Mouse (Mus musculus): ENCODE measurements around the gene Nectin4. TPM values are rescaled to one million over a fixed set of nuclear protein-coding genes. Genes with fewer than 3 reads are reported as not detected.

The Nectin4 gene
- total and polyA plus RNA-seq, 3 experiments, result 0.30 to 2.7 (median 0.49) TPM

DNA sequence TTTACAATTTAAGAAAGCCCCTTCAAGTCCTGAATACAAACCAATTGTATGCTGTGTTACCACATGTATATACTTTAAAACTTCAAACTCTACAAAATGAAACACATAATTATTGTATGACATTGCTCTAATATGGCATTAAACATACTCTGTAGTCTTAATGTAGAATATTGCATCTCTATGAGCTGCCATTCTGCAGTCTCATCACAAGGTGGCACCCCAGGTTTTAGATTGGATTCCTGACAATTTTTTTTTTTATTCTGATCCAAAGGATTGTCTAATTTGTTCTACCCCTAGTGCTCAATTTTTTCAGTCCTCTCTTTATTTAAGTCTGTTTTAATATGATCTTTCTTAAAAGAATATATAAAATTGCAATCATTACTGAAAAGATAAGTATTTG lies 48.5 kb upstream of the Nectin4 start:
- H3K4me2 ChIP-seq (ENCODE audit: insufficient read depth, low read depth, poor library complexity, severe bottlenecking), result no peak overlapping the region
- H3K79me2 ChIP-seq (replicated peaks; ENCODE audit: control insufficient read depth, extremely low read depth, insufficient read depth, poor library complexity, severe bottlenecking), result peaks cover 7% of the 10 kb centered on the region
- no peak for DNase-seq (ENCODE audit: extremely low read depth)
- in situ Hi-C loops (cut with MboI; ENCODE audit: low pct_ligation_motif_present, low pct_unique_long_range_greater_than_20kb, low sequenced_read_pairs), result no loop called here
- peaks cover 3 to 23% of the 10 kb centered on the region in 2 experiments; a peak in 3 of 4 replicates for H3K4me1 ChIP-seq (ENCODE audit: control insufficient read depth in 1 of 2, insufficient read depth in 2 of 2)
- dilution Hi-C loops (cut with MboI; ENCODE audit: extremely low pct_ligation_motif_present, extremely low pct_unique_long_range_greater_than_20kb, low sequenced_read_pairs), result no loop called here
- no peaks in the 10 kb centered on the region for H3K9me3 ChIP-seq (replicated peaks; ENCODE audit: low read length)
- no peak overlapping the region for H3K27ac ChIP-seq (ENCODE audit: insufficient read depth, low read depth)
- H3K27me3 ChIP-seq (replicated peaks), result no peaks in the 10 kb centered on the region
- H3K36me3 ChIP-seq (replicated peaks in 1 of 2; ENCODE audit: control insufficient read depth in 1 of 2, insufficient read depth in 1 of 2, low read length in 1 of 2), result peaks cover 2 to 24% of the 10 kb centered on the region in 2 experiments
- H3K4me3 ChIP-seq (replicated peaks in 1 of 3; ENCODE audit: low read depth in 2 of 3, low read length in 2 of 3, poor library complexity in 1 of 3), result no peak overlapping the region
- TF ChIP-seq ZNF384 (IDR thresholded peaks at IDR 0.05; ENCODE audit: low read depth, low read length) (peak; percentile 99), MXI1 (IDR thresholded peaks at IDR 0.05; ENCODE audit: low read depth, low read length) (no peak), USF1 (IDR thresholded peaks at IDR 0.05; ENCODE audit: low read depth, low read length) (no peak), MAFK (IDR thresholded peaks at IDR 0.05; ENCODE audit: insufficient replicate concordance, low read length) (no peak), TCF12 (IDR thresholded peaks at IDR 0.05; ENCODE audit: low read depth, low read length) (no peak), ZMIZ1 (IDR thresholded peaks at IDR 0.05; ENCODE audit: low read depth, low read length) (no peak), CTCF (conservative IDR thresholded peaks at IDR 0.05 in 1 of 2, IDR thresholded peaks at IDR 0.05 in 1 of 2; ENCODE audit: low read depth in 2 of 2, low read length in 2 of 2) (peak in 1 of 2 experiments; percentile 93; a peak in 3 of 4 replicates), RAD21 (IDR thresholded peaks at IDR 0.05; ENCODE audit: low read depth, low read length) (peak; percentile 92), JUN (IDR thresholded peaks at IDR 0.05; ENCODE audit: insufficient read depth, low read depth, low read length) (no peak), SMC3 (IDR thresholded peaks at IDR 0.05; ENCODE audit: low read depth, low read length) (peak; percentile 77), ZC3H11A (IDR thresholded peaks at IDR 0.05; ENCODE audit: low read depth, low read length) (no peak; the same call in 1 of the 2 replicates), RCOR1 (conservative IDR thresholded peaks at IDR 0.05; ENCODE audit: low read depth, low read length) (no peak), ZKSCAN1 (IDR thresholded peaks at IDR 0.05; ENCODE audit: borderline replicate concordance, low read depth, low read length) (no peak)
- no peak overlapping the region for H3K9ac ChIP-seq (ENCODE audit: insufficient read depth, low read depth)

GRCm38 (mm10) chr1:171322012-171322411 lies 47.9 kb upstream of the Nectin4 start:
- Histone ChIP-seq H3K4me3 (replicated peaks in 1 of 3; ENCODE audit: low read depth in 2 of 3, low read length in 2 of 3, poor library complexity in 1 of 3) (no peak overlapping the region), H3K79me2 (replicated peaks; ENCODE audit: control insufficient read depth, extremely low read depth, insufficient read depth, poor library complexity, severe bottlenecking) (peaks cover 12% of the 10 kb centered on the region), H3K27ac (ENCODE audit: insufficient read depth, low read depth) (no peak overlapping the region), H3K9me3 (replicated peaks; ENCODE audit: low read length) (no peaks in the 10 kb centered on the region), H3K4me2 (ENCODE audit: insufficient read depth, low read depth, poor library complexity, severe bottlenecking) (no peak overlapping the region), H3K9ac (ENCODE audit: insufficient read depth, low read depth) (no peak overlapping the region), H3K4me1 (ENCODE audit: control insufficient read depth in 1 of 2, insufficient read depth in 2 of 2) (peaks cover 5 to 24% of the 10 kb centered on the region in 2 experiments; a peak in 3 of 4 replicates), H3K27me3 (replicated peaks) (no peaks in the 10 kb centered on the region), H3K36me3 (replicated peaks in 1 of 2; ENCODE audit: control insufficient read depth in 1 of 2, insufficient read depth in 1 of 2, low read length in 1 of 2) (peaks cover 2 to 24% of the 10 kb centered on the region in 2 experiments)
- DNase-seq (ENCODE audit: extremely low read depth), result no peak
- in situ Hi-C loops (cut with MboI; ENCODE audit: low pct_ligation_motif_present, low pct_unique_long_range_greater_than_20kb, low sequenced_read_pairs) (no loop called here), dilution Hi-C loops (cut with MboI; ENCODE audit: extremely low pct_ligation_motif_present, extremely low pct_unique_long_range_greater_than_20kb, low sequenced_read_pairs) (no loop called here)
- no peak for TF ChIP-seq POLR2AphosphoS2 (IDR thresholded peaks at IDR 0.05; ENCODE audit: low read depth, low read length)
- TF ChIP-seq CHD2 (IDR thresholded peaks at IDR 0.05; ENCODE audit: low read length), result no peak
- TF ChIP-seq USF1 (IDR thresholded peaks at IDR 0.05; ENCODE audit: low read depth, low read length), result no peak
- TF ChIP-seq JUN (IDR thresholded peaks at IDR 0.05; ENCODE audit: insufficient read depth, low read depth, low read length), result no peak
- TF ChIP-seq E2F4 (IDR thresholded peaks at IDR 0.05; ENCODE audit: insufficient replicate concordance, low read depth, low read length), result no peak
- no peak for TF ChIP-seq MAX (IDR thresholded peaks at IDR 0.05; ENCODE audit: low read length)
- TF ChIP-seq MAZ (IDR thresholded peaks at IDR 0.05; ENCODE audit: low read depth, low read length), result no peak
- TF ChIP-seq KAT2A (IDR thresholded peaks at IDR 0.05; ENCODE audit: insufficient replicate concordance, low read length), result no peak
- no peak for TF ChIP-seq SIN3A (IDR thresholded peaks at IDR 0.05; ENCODE audit: low read length)
- TF ChIP-seq GABPA (IDR thresholded peaks at IDR 0.05; ENCODE audit: insufficient replicate concordance, low read depth, low read length), result no peak
- TF ChIP-seq RCOR1 (conservative IDR thresholded peaks at IDR 0.05; ENCODE audit: low read depth, low read length), result no peak
- no peak for TF ChIP-seq MYC (IDR thresholded peaks at IDR 0.05; ENCODE audit: low read depth, low read length)
- TF ChIP-seq ZKSCAN1 (IDR thresholded peaks at IDR 0.05; ENCODE audit: borderline replicate concordance, low read depth, low read length), result no peak
- no peak for TF ChIP-seq SMC3 (IDR thresholded peaks at IDR 0.05; ENCODE audit: low read depth, low read length)
